17 mouse cellular contexts compared by ENCODE assay signal in the genomic region with DNA sequence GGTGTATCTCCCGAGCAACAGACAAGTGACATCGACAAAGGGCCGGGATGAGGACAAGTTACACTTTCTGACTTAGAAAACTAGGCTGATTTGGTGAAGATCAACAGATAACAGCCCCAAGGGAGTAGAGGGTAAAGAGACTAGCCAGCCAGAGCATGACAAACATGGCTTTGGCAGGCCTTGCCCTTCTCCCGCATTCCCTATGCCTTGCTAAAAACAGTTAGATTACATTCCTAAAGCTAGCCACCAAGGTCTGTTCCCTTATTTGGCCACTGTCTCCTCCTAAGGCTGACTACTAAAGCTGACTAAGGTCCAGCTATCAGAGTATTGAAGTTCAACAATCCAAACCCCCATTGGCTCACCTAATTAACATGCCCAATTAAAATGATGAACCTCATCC.
DNase-seq lines count a peak whose midpoint lies in the region; ATAC-seq and TF ChIP-seq lines count a peak whose summit lies in the region.
"Had no signal": no experiment of that assay in that cellular context is flagged by ENCODE, and none has a peak within 500 bp of the region (broad histone marks: within the 10 kb centered on the region; RNA-seq: fewer than 3 reads in every experiment).

No protein-coding gene starts in this region.

- H3K9ac ChIP-seq in lung, embryonic 15.5 days: no peak overlapping the region
- H3K9ac ChIP-seq: embryonic facial prominence, embryonic 12.5 days; midbrain, embryonic 15.5 days; neural tube, embryonic 15.5 days had no signal

- H3K36me3 ChIP-seq in heart, embryonic 10.5 days: peaks cover 12% of the 10 kb centered on the region
- H3K36me3 ChIP-seq in lung, embryonic 15.5 days: peaks cover 3% of the 10 kb centered on the region
- no peaks in the 10 kb centered on the region; the same call in 1 of the 2 replicates for H3K36me3 ChIP-seq in small intestine, adult 2 months (ENCODE audit: control insufficient read depth, insufficient read depth, low read length)
- H3K36me3 ChIP-seq: embryonic facial prominence, embryonic 12.5 days had no signal

- no peak for DNase-seq in heart, embryonic 10.5 days (ENCODE audit: low spot score)
- no peak for DNase-seq in heart, postnatal 4 days
- no peak for DNase-seq in lung, postnatal 10 days
- DNase-seq in adipocyte (ENCODE audit: low spot score): peak; percentile 60
- no peak for DNase-seq in kidney, postnatal 36 days
- DNase-seq: adrenal gland, postnatal 25 days; cerebellum, adult 9-10 months; gastrocnemius, postnatal 36 days; kidney, adult 11 months; right cerebral cortex, postnatal 4 days had no signal

- TF ChIP-seq POLR2A in small intestine, adult 2 months (IDR thresholded peaks at IDR 0.05; ENCODE audit: low read depth, low read length): no peak

- peak overlapping the region; percentile 67; the same call in 1 of the 2 replicates for H3K27ac ChIP-seq in heart, embryonic 10.5 days
- 0 out of 2 replicates have a peak overlapping the region, but pooled peaks have one; percentile 26 for H3K27ac ChIP-seq in lung, embryonic 15.5 days
- H3K27ac ChIP-seq in small intestine, adult 2 months (ENCODE audit: insufficient read depth, low read depth, low read length): peak overlapping the region; percentile 15; the same call in 1 of the 2 replicates
- H3K27ac ChIP-seq: embryonic facial prominence, embryonic 12.5 days; midbrain, embryonic 15.5 days; neural tube, embryonic 15.5 days had no signal

- no peak for TF ChIP-seq CTCF in small intestine, adult 2 months (IDR thresholded peaks at IDR 0.05; ENCODE audit: extremely low read depth, insufficient read length, insufficient replicate concordance, low read depth, low read length)

- H3K4me3 ChIP-seq in heart, embryonic 10.5 days: no peak overlapping the region
- no peak overlapping the region for H3K4me3 ChIP-seq in lung, embryonic 15.5 days
- H3K4me3 ChIP-seq in small intestine, adult 2 months (ENCODE audit: low read depth, low read length): no peak overlapping the region
- H3K4me3 ChIP-seq: embryonic facial prominence, embryonic 12.5 days; midbrain, embryonic 15.5 days; neural tube, embryonic 15.5 days had no signal

- H3K27me3 ChIP-seq in heart, embryonic 10.5 days (ENCODE audit: insufficient read depth, poor library complexity, severe bottlenecking): no peaks in the 10 kb centered on the region
- no peaks in the 10 kb centered on the region for H3K27me3 ChIP-seq in lung, embryonic 15.5 days
- H3K27me3 ChIP-seq in small intestine, adult 2 months (ENCODE audit: control insufficient read depth, insufficient read depth, low read length): no peaks in the 10 kb centered on the region; the same call in 1 of the 2 replicates
- H3K27me3 ChIP-seq: embryonic facial prominence, embryonic 12.5 days; midbrain, embryonic 15.5 days; neural tube, embryonic 15.5 days; Patski had no signal

- no peaks in the 10 kb centered on the region for H3K9me3 ChIP-seq in heart, embryonic 10.5 days
- no peaks in the 10 kb centered on the region for H3K9me3 ChIP-seq in lung, embryonic 15.5 days
- H3K9me3 ChIP-seq: embryonic facial prominence, embryonic 12.5 days; midbrain, embryonic 15.5 days; neural tube, embryonic 15.5 days had no signal

- WGBS in heart, embryonic 10.5 days: 78% methylated on average over 4 of the region's 4 CpGs
- WGBS in lung, embryonic 15.5 days: 85% methylated on average over 4 of the region's 4 CpGs
- 87% methylated on average over 4 of the region's 4 CpGs for WGBS in small intestine, adult 2 months

- no peak overlapping the region for H3K4me2 ChIP-seq in lung, embryonic 15.5 days
- H3K4me2 ChIP-seq: embryonic facial prominence, embryonic 12.5 days; midbrain, embryonic 15.5 days; neural tube, embryonic 15.5 days had no signal

- no peak for ATAC-seq in lung, embryonic 15.5 days (ENCODE audit: borderline replicate concordance, extremely low read depth, low FRiP score, low TSS enrichment)
- ATAC-seq: forebrain, embryonic 16.5 days; midbrain, embryonic 15.5 days; Patski had no signal

- peaks cover 13% of the 10 kb centered on the region for H3K4me1 ChIP-seq in heart, embryonic 10.5 days
- no peaks in the 10 kb centered on the region for H3K4me1 ChIP-seq in lung, embryonic 15.5 days
- H3K4me1 ChIP-seq in small intestine, adult 2 months (ENCODE audit: control insufficient read depth, insufficient read depth, insufficient read length, low read length): peaks cover 2% of the 10 kb centered on the region; the same call in 1 of the 2 replicates
- H3K4me1 ChIP-seq: embryonic facial prominence, embryonic 12.5 days; midbrain, embryonic 15.5 days; neural tube, embryonic 15.5 days had no signal

Comparison
In these comparisons a context has a peak if more than half of its experiments do, and no peak if none do; other contexts are left out.
1. H3K27ac ChIP-seq: peak in every context shown above with its lines; median percentile 67 in heart, embryonic 10.5 days; 26 in lung, embryonic 15.5 days; 15 in small intestine, adult 2 months.